Mouse (Mus musculus): ENCODE data around the gene Ptov1. TPM values are rescaled to one million over a fixed set of nuclear protein-coding genes. Genes with fewer than 3 reads are reported as not detected.

The Ptov1 gene
- total RNA-seq, 2 experiments from 2014 or later = 321 to 335 TPM

DNA sequence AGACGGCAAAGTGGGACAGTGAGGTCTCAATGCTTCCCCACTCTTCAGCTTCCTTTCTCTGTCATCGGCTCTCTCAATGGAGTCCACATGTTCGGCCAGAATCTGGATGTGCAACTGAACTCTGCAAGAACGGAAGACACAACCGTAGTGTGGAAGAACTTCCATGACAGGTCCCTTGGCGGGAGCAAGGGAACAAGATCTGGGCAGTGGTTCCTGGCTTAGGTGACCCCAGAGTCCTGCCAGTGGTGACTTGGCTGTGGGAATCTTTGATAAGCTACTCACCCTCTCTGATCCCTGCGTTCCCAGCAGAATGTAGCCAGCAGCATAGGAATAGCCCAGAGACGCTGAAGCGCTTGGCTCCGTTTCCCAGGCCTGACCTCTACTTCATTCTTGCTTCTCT is 26.9 kb upstream of the Ptov1 start:
- Histone ChIP-seq H3K27ac (peak overlapping the region; percentile 99), H3K4me3 (peak overlapping the region; percentile 84)
- no peak for DNase-seq (ENCODE audit: low spot score in 2 of 2)
- TF ChIP-seq CTCF (conservative IDR thresholded peaks at IDR 0.05) = no peak

DNA sequence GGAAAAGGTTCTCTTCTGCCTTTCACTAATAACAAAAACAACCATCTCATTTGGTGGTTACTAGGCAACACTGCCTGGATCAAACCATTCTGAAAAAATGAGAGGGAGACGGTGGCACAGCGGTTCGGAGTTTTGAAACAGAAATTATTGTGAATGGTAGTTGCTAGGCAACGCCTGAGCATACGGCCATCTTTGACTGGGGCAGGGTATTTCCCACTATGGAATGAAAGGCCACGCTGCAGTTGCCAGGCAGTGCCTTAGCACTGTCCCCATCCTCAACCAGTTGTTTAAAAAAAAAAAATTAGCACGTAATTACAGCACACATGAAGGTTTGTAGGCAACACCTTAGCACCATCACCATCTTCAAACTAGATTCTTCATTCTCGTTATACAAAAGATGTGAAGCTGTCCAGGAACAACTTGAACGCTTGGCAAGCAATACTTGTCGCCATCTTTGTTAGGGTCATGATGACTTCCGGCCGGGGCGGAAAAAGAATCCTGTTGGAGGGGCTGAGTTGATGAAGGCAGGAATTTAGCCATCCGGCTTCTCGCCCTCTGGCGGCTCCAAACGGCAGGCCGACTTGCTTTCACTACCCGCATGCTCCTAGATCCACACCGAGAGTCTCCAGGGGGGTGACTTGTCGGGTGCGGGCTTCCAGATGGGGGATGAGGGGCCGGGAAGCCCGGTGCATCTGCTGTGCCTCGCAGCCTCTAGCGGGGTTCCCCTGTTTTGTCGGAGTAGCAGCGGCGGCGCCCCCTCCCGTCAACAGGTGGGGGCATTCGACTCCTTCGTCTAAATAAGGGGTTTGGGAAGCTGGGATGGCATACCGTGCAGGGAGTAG is 26.2 kb upstream of the Ptov1 start, which contains the start of gene Fuz:
Gene Fuz, plus strand, starts transcription at position 487 of the 842 bp plus-strand sequence.
- peak; percentile 84 for TF ChIP-seq CTCF (conservative IDR thresholded peaks at IDR 0.05)
- DNase-seq (ENCODE audit: low spot score in 2 of 2) = peak; percentile 92 to 95
- H3K4me3 ChIP-seq = peak within 1 kb of the TSS; percentile 84
- peak within 1 kb of the TSS; percentile 99 for H3K27ac ChIP-seq

DNA sequence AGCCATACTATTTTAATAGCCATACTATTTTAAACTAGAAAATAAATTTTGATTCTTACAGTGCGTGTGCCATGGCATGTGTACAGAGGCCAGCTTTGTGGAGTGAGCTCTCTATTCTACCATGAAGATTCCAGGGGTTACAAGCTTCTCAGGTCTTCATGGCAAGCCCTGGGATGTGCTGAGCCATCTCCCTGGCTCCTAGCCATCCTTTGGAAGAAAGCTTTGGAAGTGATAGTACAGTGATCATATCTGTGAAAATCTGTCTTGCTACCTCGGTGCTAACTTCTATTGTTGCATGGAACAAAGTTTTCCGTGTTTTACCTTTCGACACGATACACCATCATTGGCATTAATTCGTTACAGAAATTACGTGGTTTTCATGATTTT is 25.6 kb upstream of the Ptov1 start:
- no peak for TF ChIP-seq CTCF (conservative IDR thresholded peaks at IDR 0.05)
- H3K4me3 ChIP-seq = peak overlapping the region; percentile 84
- DNase-seq (ENCODE audit: low spot score in 2 of 2) = no peak
- peak overlapping the region; percentile 99 for H3K27ac ChIP-seq

DNA sequence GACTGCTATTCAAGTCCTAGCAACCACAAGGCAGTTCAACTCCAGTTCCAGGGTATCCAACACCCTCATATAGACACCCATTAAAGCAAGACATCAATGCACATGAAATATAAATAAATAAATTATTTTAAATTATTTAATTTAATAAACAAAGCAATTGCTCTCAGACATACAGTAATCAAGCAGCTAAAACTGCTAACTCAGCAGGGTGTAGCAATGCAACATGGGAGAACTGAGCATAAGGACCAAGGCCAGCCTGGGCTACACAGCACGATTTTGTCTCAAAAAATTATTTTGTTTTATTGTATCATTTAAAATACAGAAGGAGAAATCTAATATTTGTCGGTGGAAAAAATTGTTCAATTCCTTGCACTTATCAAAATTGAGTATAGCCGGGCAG is 24.6 kb upstream of the Ptov1 start:
- Histone ChIP-seq H3K27ac (peak overlapping the region; percentile 99), H3K4me3 (no peak overlapping the region)
- DNase-seq (ENCODE audit: low spot score in 2 of 2) = no peak
- no peak for TF ChIP-seq CTCF (conservative IDR thresholded peaks at IDR 0.05)

DNA sequence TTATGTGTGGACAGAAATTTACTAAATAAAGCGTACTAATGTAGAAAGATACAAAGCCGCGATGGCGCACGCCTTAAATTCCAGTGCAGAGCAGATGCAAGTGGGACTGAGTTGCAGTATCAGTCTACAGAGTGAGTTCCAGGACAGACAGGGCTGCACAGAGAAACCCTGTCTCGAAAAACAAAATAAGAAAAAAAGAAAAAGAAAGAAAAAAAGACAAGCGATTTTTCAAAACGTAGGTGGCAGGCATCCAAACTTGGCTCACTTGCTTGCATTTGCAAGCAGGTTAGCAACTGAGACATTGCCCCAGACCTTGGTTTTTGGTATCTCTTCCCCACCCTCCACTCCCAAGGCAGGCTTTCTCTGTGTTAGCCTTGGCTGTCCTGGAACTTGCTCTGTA is 23.6 kb upstream of the Ptov1 start:
- Histone ChIP-seq H3K4me3 (peak overlapping the region; percentile 95), H3K27ac (peak overlapping the region; percentile 99)
- no peak for DNase-seq (ENCODE audit: low spot score in 2 of 2)
- no peak for TF ChIP-seq CTCF (conservative IDR thresholded peaks at IDR 0.05)

DNA sequence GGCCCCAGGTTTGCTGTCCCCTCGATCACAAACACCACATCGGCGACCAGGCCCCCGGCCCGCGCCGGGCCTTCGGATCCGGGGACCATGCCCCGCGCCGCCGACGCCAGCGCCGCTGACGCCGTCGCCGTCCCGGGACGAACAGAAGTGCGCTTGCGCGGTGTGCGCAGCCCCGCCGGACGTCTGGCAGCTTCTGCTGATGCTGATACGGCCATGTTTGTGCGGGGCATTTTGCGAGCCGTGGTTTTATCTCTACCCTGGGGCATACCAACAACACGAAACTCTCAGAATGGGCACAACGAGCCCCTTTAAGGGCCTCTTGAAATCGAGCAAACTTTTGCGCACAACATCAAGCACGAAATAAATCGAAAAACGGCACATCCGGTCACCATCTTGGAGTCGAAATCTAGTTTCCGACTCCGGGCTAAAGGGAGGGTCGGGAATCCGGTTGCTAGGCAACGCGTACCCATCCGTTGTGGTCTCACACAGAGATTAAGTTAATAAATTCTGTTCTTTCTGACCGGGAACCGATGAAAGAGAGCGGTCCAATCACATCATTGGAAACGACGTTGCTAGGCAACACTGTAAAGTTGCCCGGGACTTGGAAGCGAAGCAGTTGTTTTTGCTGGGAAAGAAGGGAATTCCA is 22.8 kb upstream of the Ptov1 start, which contains the start of gene Med25:
Gene Med25, minus strand, starts transcription at position 437 of the 646 bp plus-strand sequence.
- no peak for TF ChIP-seq CTCF (conservative IDR thresholded peaks at IDR 0.05)
- peak; percentile 89 to 97 for DNase-seq (ENCODE audit: low spot score in 2 of 2)
- Histone ChIP-seq H3K27ac (peak within 1 kb of the TSS; percentile 99), H3K4me3 (peak within 1 kb of the TSS; percentile 95)

DNA sequence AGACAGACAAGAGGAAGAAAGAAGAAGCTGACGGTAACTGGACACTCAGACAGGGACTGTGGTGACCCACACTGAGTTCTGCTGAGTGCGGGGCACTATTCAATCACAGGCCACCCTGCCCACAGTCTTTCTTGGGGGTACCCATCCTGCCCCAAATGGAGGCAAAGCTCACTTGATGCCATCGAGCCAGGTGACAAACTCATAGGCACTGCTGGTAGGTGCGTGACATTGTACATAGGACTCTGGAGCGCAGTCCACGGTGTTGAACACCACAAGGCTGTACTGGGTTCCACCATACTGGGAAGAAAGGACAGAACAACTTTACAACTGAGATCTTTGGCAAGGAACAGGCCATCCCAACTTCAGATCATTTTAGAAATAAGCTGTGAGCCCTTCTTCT is 22.0 kb upstream of the Ptov1 start:
- no peak for TF ChIP-seq CTCF (conservative IDR thresholded peaks at IDR 0.05)
- DNase-seq (ENCODE audit: low spot score in 2 of 2) = no peak
- H3K4me3 ChIP-seq = peak overlapping the region; percentile 95
- peak overlapping the region; percentile 99 for H3K27ac ChIP-seq

DNA sequence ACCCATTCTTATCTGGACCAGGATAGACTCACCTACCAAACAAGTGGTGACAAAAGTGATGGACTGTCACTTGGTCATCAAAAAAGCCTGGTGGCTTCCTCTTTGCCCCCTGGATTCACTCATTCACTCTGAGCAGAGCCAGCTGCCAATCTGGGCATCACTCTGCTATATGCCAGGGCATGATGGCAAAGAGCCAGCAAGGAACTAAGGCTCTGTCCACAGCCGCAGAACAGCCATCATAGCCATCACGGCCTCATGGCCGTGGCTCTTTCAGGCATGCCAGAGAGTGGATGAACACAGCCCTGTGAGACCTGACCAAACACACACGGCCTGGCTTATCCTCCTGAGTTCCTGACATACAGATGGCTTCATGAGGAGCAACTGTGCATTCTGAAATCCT is 21.1 kb upstream of the Ptov1 start:
- H3K27ac ChIP-seq = peak overlapping the region; percentile 99
- H3K4me3 ChIP-seq = peak overlapping the region; percentile 95
- no peak for DNase-seq (ENCODE audit: low spot score in 2 of 2)
- TF ChIP-seq CTCF (conservative IDR thresholded peaks at IDR 0.05) = no peak

DNA sequence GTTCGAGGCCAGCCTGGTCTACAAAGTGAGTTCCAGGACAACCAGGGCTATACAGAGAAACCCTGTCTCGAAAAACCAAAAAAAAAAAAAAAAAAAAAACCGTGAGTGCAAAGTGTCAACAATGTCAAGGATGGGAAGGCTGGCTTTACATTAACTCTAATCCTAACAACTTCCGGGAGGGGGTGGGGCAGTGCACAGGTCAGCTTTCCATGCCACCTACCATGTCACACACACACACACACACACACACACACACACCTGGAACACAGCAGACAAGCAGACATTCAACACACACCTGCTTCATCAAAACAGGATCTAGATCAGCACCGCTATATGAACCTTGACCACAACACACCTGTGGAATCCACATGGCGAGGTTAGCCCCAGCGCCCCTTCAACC is 20.6 kb upstream of the Ptov1 start:
- no peak for TF ChIP-seq CTCF (conservative IDR thresholded peaks at IDR 0.05)
- peak overlapping the region; percentile 99; the same call in 1 of the 2 replicates for H3K27ac ChIP-seq
- H3K4me3 ChIP-seq = no peak overlapping the region; the same call in 1 of the 2 replicates
- DNase-seq (ENCODE audit: low spot score in 2 of 2) = no peak

DNA sequence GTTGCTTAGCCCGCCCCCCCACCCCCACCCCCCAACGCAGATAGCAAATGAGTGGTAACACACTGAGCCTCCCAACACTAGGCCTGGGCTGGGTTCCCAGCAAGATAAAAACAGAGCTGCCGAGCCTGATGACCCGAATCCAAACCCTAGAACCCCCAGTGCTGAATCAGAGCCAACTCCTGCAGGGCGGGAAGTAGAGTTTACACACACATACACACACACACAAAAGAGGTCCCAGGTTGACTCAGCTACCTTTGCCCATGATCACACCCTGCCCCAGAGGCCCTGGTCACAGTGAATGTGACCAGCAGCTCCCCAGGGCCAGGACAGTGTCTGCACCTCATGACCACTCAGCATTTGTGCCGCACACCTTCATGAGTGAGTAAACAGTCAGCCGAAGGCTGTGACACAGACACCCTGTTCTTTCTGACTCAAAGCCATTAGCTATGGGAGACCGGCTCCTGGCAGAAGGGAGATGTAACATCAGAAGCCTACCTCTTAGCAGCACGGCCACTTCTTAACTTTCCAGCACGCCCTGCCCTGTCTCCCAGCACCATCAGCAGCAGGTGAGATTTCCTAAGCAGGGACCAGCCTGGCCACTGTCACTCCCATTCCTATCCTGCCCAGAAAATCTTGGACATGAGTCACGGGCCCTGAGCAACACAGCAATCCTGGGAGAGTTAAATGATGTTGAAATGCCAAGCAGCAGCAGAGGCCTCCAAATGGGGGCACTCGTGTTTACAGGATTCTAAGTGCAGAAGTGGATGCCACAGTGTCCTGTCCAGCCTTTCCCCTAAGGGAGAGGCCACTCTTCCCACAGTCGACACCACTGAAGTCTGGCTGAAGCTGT is 18.9 kb upstream of the Ptov1 start:
- peak overlapping the region; percentile 15; the same call in 1 of the 2 replicates for H3K4me3 ChIP-seq
- DNase-seq (ENCODE audit: low spot score in 2 of 2) = no peak
- no peak for TF ChIP-seq CTCF (conservative IDR thresholded peaks at IDR 0.05)
- peak overlapping the region; percentile 91 for H3K27ac ChIP-seq

DNA sequence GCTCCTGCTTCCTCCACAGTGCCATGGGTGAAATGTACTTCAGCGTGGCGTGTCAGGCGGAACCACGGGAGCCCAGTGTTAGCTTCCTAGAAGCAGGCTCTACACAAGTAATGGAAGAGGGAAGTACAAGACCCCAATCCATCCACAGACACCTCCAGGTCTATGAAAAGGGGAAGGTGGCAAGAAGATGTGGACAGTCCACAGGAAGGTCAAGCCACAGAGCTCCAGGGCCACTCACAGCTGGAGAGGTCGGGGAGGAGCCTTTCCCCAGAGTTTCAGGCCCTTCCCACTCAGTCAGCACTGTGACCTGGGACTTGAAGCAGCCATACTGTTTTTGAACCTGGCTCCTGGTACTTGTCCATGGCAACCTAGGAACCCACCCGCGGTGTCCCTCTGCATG is 17.4 kb upstream of the Ptov1 start:
- H3K27ac ChIP-seq = peak overlapping the region; percentile 91; the same call in 1 of the 2 replicates
- no peak for DNase-seq (ENCODE audit: low spot score in 2 of 2)
- no peak for TF ChIP-seq CTCF (conservative IDR thresholded peaks at IDR 0.05)
- H3K4me3 ChIP-seq = no peak overlapping the region

DNA sequence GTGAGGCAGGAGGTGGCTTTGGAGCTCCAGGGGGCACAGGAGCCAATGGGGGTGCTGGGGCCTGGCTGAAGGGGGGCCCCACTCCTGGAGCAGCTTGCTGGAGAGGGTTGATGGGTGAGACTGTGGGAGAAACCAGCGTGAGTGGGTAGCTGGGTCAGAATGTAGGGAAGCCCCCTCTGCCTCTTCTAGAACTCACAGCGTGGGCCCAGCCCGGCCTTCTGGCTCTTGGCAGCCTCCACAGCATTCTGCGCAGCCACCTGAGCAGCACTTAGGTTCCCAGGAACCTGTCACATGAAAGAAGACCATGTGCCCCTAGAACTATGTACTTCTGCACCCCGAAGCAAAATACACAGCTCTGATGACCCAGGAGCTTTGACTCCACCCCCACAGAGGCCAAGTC is 15.0 kb upstream of the Ptov1 start:
- TF ChIP-seq CTCF (conservative IDR thresholded peaks at IDR 0.05) = no peak
- Histone ChIP-seq H3K27ac (peak overlapping the region; percentile 91), H3K4me3 (no peak overlapping the region; the same call in 1 of the 2 replicates)
- no peak for DNase-seq (ENCODE audit: low spot score in 2 of 2)
